Mouse (Mus musculus) kidney, adult 2 months (tissue): ENCODE results near the gene Ccnb1ip1.

Experiments
- CTCF ChIP-seq: fragments of 200-500 bp; conservative IDR thresholded peaks from 2 replicates; pipeline ENCODE4 v1.5.1; 2011; ENCODE audit warnings: low read depth, mild to moderate bottlenecking, control low read depth, low read length, moderate library complexity, mixed read lengths; ENCODE audit not compliant: insufficient read depth, insufficient read length
- POLR2A ChIP-seq: fragments of 200-500 bp; IDR thresholded peaks from one replicate; pipeline ENCODE4 v1.6.1; 2011; ENCODE audit warnings: low read depth, low read length, control low read depth

- TF ChIP-seq CTCF (no peak), POLR2A (no peak)
These were observed 16.7 kb upstream of the Ccnb1ip1 start for GRCm38 (mm10) chr14:50824219-50824618.
